Mouse (Mus musculus) liver, postnatal 0 days (tissue): ENCODE measurements around the gene Ablim1. TPM values are rescaled to one million over a fixed set of nuclear protein-coding genes. Genes with fewer than 3 reads are reported as not detected.

Source experiments
- ATAC-seq: fragments of 200-750 bp; cut with Nextera tagmentation; 2 replicates; pipeline ENCODE4 v1.8.0; 2017; ENCODE audit warnings: mild to moderate bottlenecking, moderate library complexity
- DNase-seq: peaks from one replicate; pipeline ENCODE4 v3.0.0-alpha.2; 2016
- H3K27ac ChIP-seq: fragments of 300-500 bp; sonication (generic); 2 replicates; pipeline ENCODE4 v1.5.1; 2014; ENCODE audit warnings: antibody characterized with exemption, moderate library complexity, mild to moderate bottlenecking, low read depth
- H3K27me3 ChIP-seq: fragments of 300-500 bp; sonication (generic); 2 replicates; pipeline ENCODE4 v1.6.1; 2014; ENCODE audit warnings: low read length, control low read depth, mixed read lengths; ENCODE audit not compliant: insufficient read depth
- H3K36me3 ChIP-seq: fragments of 300-500 bp; sonication (generic); replicated peaks from 2 replicates; pipeline ENCODE4 v1.6.1; 2014; ENCODE audit warnings: mild to moderate bottlenecking, control low read depth, low read length, moderate library complexity, mixed read lengths; ENCODE audit not compliant: insufficient read depth
- H3K4me1 ChIP-seq: fragments of 300-500 bp; sonication (generic); 2 replicates; pipeline ENCODE4 v1.6.1; 2014; ENCODE audit warnings: antibody characterized with exemption, mild to moderate bottlenecking, control low read depth; ENCODE audit not compliant: insufficient read depth
- H3K4me2 ChIP-seq: fragments of 300-500 bp; sonication (generic); 2 replicates; pipeline ENCODE4 v1.6.1; 2014; ENCODE audit warnings: low read depth, mild to moderate bottlenecking, low read length, moderate library complexity, mixed read lengths
- H3K4me3 ChIP-seq: fragments of 300-500 bp; sonication (generic); 2 replicates; pipeline ENCODE4 v1.5.1; 2014; ENCODE audit warnings: low read depth, low read length
- H3K9ac ChIP-seq: fragments of 300-500 bp; sonication (generic); replicated peaks from 2 replicates; pipeline ENCODE4 v1.6.1; 2014; ENCODE audit warnings: mild to moderate bottlenecking, moderate library complexity
- H3K9me3 ChIP-seq: fragments of 300-500 bp; sonication (generic); 2 replicates; pipeline ENCODE4 v1.6.1; 2016; ENCODE audit warnings: mild to moderate bottlenecking, control low read depth, low read length, mixed read lengths
- CTCF ChIP-seq: sonication (generic); IDR thresholded peaks from 2 replicates; pipeline ENCODE4 v1.5.1; 2016; ENCODE audit warnings: antibody characterized with exemption, low read depth
- EP300 ChIP-seq: IDR thresholded peaks from 2 replicates; pipeline ENCODE4 v1.6.1; 2016; ENCODE audit warnings: antibody characterized with exemption, low read depth, mild to moderate bottlenecking
- WGBS: fragments of 180-500 bp; shearing (Covaris S2); extraction: QIAGEN DNeasy Blood & Tissue Kit; methylation state at CpG from one replicate; pipeline ENCODE4 v1.1.7; 2014; ENCODE audit not compliant: insufficient replicate concordance; 5-methylcytosine and 5-hydroxymethylcytosine counted together
- polyA plus RNA-seq: library from polyadenylated mRNA; unstranded; fragments of >200 nt; fragmentation: Nextera tagmentation; extraction: Ambion mirVana; gene quantifications from 2 replicates; pipeline ENCODE4 v1.2.1, GENCODE M21; 2015

The Ablim1 gene
- polyA plus RNA-seq, 1 experiment from 2014 or later = 12.0 TPM

- ATAC-seq = peak; percentile 49; the same call in 1 of the 2 replicates
- 66% methylated on average over 5 of the region's 5 CpGs for WGBS
Observed at GRCm38 (mm10) chr19:57167721-57168120, 147.0 kb downstream of the Ablim1 start.

GRCm38 (mm10) chr19:57164882-57165281, 149.8 kb downstream of the Ablim1 start:
- DNase-seq = no peak
- WGBS = 64% methylated on average over 2 of the region's 2 CpGs
- no peak overlapping the region for H3K9ac ChIP-seq
- 0 out of 2 replicates have a peak, but pooled peaks cover 2% of the 10 kb centered on the region for H3K4me1 ChIP-seq
- no peak for ATAC-seq
- no peaks in the 10 kb centered on the region; the same call in 1 of the 2 replicates for H3K36me3 ChIP-seq
- H3K4me3 ChIP-seq = no peak overlapping the region
- H3K4me2 ChIP-seq = no peak overlapping the region
- H3K27me3 ChIP-seq = no peaks in the 10 kb centered on the region
- TF ChIP-seq EP300 (no peak), CTCF (no peak)
- no peaks in the 10 kb centered on the region for H3K9me3 ChIP-seq
- H3K27ac ChIP-seq = no peak overlapping the region

More at GRCm38 (mm10) chr19:57167721-57168120, 147.0 kb downstream of the Ablim1 start:
- Histone ChIP-seq H3K4me3 (no peak overlapping the region), H3K4me1 (0 out of 2 replicates have a peak, but pooled peaks cover 8% of the 10 kb centered on the region), H3K27me3 (no peaks in the 10 kb centered on the region), H3K27ac (no peak overlapping the region), H3K36me3 (peaks cover 2% of the 10 kb centered on the region; the same call in 1 of the 2 replicates), H3K4me2 (no peak overlapping the region), H3K9me3 (no peaks in the 10 kb centered on the region), H3K9ac (no peak overlapping the region)
- no peak for DNase-seq
- TF ChIP-seq EP300 (no peak), CTCF (no peak)

DNA sequence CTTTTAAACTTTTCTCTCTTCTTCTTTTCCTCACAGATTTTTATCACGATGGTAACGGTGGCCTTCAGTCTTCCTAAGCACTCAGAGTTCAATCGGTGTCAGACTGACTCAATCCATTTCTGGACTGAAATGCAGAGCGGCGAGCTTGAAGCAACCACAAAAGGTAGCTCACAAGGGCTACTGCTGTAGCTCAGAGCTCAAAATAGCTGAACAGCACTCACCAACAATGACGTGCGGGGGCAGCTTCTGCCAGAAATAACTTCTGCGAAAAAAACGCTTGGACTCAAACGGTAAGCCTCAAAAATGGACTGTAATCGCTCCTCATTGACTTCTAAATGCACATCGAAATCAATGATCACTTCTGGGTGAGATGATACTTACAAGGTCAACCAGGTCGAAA, 151.4 kb downstream of the Ablim1 start:
- no peak overlapping the region for H3K4me2 ChIP-seq
- no peaks in the 10 kb centered on the region for H3K9me3 ChIP-seq
- H3K9ac ChIP-seq = no peak overlapping the region
- no peaks in the 10 kb centered on the region for H3K4me1 ChIP-seq
- H3K4me3 ChIP-seq = no peak overlapping the region
- ATAC-seq (no peak), DNase-seq (no peak)
- 63% methylated on average over 13 of the region's 13 CpGs for WGBS
- no peak for TF ChIP-seq CTCF
- TF ChIP-seq EP300 = no peak
- no peaks in the 10 kb centered on the region; the same call in 1 of the 2 replicates for H3K36me3 ChIP-seq
- H3K27me3 ChIP-seq = no peaks in the 10 kb centered on the region
- H3K27ac ChIP-seq = no peak overlapping the region

GRCm38 (mm10) chr19:57161978-57162727, 152.6 kb downstream of the Ablim1 start:
- no peak for TF ChIP-seq EP300
- Histone ChIP-seq H3K27ac (no peak overlapping the region), H3K4me3 (no peak overlapping the region), H3K36me3 (no peaks in the 10 kb centered on the region; the same call in 1 of the 2 replicates), H3K4me1 (no peaks in the 10 kb centered on the region), H3K4me2 (no peak overlapping the region), H3K9me3 (no peaks in the 10 kb centered on the region), H3K27me3 (no peaks in the 10 kb centered on the region), H3K9ac (no peak overlapping the region)
- 72% methylated on average over 10 of the region's 11 CpGs for WGBS
- DNase-seq (no peak), ATAC-seq (no peak)

DNA sequence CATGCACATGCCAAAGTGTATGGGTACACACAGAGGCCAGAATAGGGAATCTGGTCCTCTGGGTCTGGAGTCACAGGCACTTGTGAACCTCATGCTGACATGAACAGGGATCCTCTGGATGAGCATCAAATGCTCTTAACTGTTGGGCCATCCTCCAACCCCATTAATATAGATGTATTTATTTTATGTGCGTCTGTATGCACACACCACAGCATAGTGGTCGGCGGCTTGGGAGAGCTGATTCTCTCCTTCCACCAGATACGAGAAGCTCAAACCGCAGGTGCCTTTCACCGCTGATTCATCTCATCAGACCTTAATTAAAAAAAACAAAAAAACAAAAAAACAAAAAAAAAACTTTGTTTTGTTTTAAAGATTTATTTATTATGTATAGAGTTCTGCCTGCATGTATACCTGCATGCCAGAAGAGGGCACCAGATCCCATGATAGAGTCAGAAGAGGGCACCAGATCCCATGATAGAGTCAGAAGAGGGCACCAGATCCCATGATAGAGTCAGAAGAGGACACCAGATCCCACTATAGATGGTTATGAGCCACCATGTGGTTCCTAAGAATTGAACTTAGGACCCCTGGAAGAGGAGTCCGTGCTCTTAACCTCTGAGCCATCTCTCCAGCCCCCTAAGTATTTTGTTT, 153.6 kb downstream of the Ablim1 start:
- no peak overlapping the region for H3K4me3 ChIP-seq
- 0 out of 2 replicates have a peak, but pooled peaks have one; percentile 47 for ATAC-seq
- H3K4me1 ChIP-seq = no peaks in the 10 kb centered on the region
- TF ChIP-seq EP300 (no peak), CTCF (peak; percentile 81)
- H3K9me3 ChIP-seq = no peaks in the 10 kb centered on the region
- no peaks in the 10 kb centered on the region for H3K27me3 ChIP-seq
- no peak for DNase-seq
- no peaks in the 10 kb centered on the region; the same call in 1 of the 2 replicates for H3K36me3 ChIP-seq
- no peak overlapping the region for H3K27ac ChIP-seq
- H3K4me2 ChIP-seq = no peak overlapping the region
- no peak overlapping the region for H3K9ac ChIP-seq
- WGBS = 69% methylated on average over 7 of the region's 7 CpGs

DNA sequence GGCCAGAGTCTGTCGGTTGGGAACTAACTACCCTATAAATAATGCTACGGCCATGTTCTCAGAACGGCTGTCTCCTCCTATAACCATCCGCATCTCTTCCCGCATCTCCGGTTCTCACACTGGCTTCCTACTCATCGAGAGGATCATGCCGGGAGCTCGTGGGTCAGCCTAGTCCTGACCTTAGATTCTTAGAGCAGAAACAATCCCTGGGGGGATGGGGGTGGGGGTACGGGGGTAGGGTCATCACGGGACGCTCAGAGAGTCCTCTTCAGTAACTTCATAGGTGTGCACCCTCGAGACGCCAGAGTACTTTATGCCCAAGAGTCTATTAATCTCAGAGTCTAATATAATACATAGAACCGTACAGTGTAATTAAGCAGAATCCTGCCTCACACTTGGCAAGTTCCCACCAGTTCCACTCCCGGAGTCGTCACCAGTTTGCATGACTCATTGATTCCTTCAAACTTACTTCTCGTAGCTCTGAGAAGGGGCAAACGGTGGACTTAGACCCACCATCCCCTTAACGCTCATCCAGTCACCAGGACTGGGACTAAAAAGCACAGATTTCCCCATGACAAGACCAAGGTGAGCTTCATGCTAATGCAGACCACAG, 156.9 kb downstream of the Ablim1 start:
- Histone ChIP-seq H3K9ac (no peak overlapping the region), H3K4me2 (no peak overlapping the region), H3K4me1 (no peaks in the 10 kb centered on the region), H3K9me3 (no peaks in the 10 kb centered on the region), H3K27ac (no peak overlapping the region), H3K36me3 (no peaks in the 10 kb centered on the region; the same call in 1 of the 2 replicates), H3K4me3 (no peak overlapping the region), H3K27me3 (no peaks in the 10 kb centered on the region)
- no peak for TF ChIP-seq CTCF
- TF ChIP-seq EP300 = no peak
- no peak for ATAC-seq
- DNase-seq = no peak
- 74% methylated on average over 20 of the region's 20 CpGs for WGBS
